Mouse (Mus musculus): Measurements from ENCODE around the gene Sbf1. TPM values are rescaled to one million over a fixed set of nuclear protein-coding genes. Genes with fewer than 3 reads are reported as not detected.

Sbf1 gene
- polyA plus RNA-seq (2014; fragmentation: Illumina TruSeq; extraction: RNeasy Lipid Tissue Mini Kit (QIAGEN cat#74804); ENCODE audit: low read depth, low replicate concordance), result 3.1 TPM

GRCm38 (mm10) chr15:89315190-89315731 is at the start of gene Sbf1:
Gene Sbf1 (minus strand): TSS chr15:89315311.

GRCm38 (mm10) chr15:89355241-89356187 is 40.4 kb upstream of the Sbf1 start, which contains the start of the genes Lmf2 and Ncaph2:
Gene Lmf2 (minus strand): TSS chr15:89355659.
Gene Ncaph2 (plus strand): TSS chr15:89355719.

GRCm38 (mm10) chr15:89334271-89334670 is 19.2 kb upstream of the Sbf1 start, which contains the start of gene Miox:
Gene Miox (plus strand): TSS chr15:89334398.

GRCm38 (mm10) chr15:89322670-89323522 is 7.8 kb upstream of the Sbf1 start, which contains the start of gene Adm2:
Gene Adm2 (plus strand): TSS chr15:89322720.

Other genes starting within 250 kb of the Sbf1 start
- 3.2 TPM for gene Trabd, start 240.2 kb downstream of the Sbf1 start, polyA plus RNA-seq (2014; fragmentation: Illumina TruSeq; extraction: RNeasy Lipid Tissue Mini Kit (QIAGEN cat#74804); ENCODE audit: low read depth, low replicate concordance)
- 5.4 TPM for gene Selenoo, start 226.2 kb downstream of the Sbf1 start, polyA plus RNA-seq (2014; fragmentation: Illumina TruSeq; extraction: RNeasy Lipid Tissue Mini Kit (QIAGEN cat#74804); ENCODE audit: low read depth, low replicate concordance)
- 1.6 TPM for gene Tubgcp6, start 192.2 kb downstream of the Sbf1 start, polyA plus RNA-seq (2014; fragmentation: Illumina TruSeq; extraction: RNeasy Lipid Tissue Mini Kit (QIAGEN cat#74804); ENCODE audit: low read depth, low replicate concordance)
- not detected for gene Hdac10, start 186.6 kb downstream of the Sbf1 start, polyA plus RNA-seq (2014; fragmentation: Illumina TruSeq; extraction: RNeasy Lipid Tissue Mini Kit (QIAGEN cat#74804); ENCODE audit: low read depth, low replicate concordance)
- gene Mapk12, start 174.6 kb downstream of the Sbf1 start, polyA plus RNA-seq (2014; fragmentation: Illumina TruSeq; extraction: RNeasy Lipid Tissue Mini Kit (QIAGEN cat#74804); ENCODE audit: low read depth, low replicate concordance), result 1.4 TPM
- gene Mapk11, start 165.7 kb downstream of the Sbf1 start, polyA plus RNA-seq (2014; fragmentation: Illumina TruSeq; extraction: RNeasy Lipid Tissue Mini Kit (QIAGEN cat#74804); ENCODE audit: low read depth, low replicate concordance), result 0.47 TPM
- 4.9 TPM for gene Plxnb2, start 134.5 kb downstream of the Sbf1 start, polyA plus RNA-seq (2014; fragmentation: Illumina TruSeq; extraction: RNeasy Lipid Tissue Mini Kit (QIAGEN cat#74804); ENCODE audit: low read depth, low replicate concordance)
- 0.29 TPM for gene Dennd6b, start 118.8 kb downstream of the Sbf1 start, polyA plus RNA-seq (2014; fragmentation: Illumina TruSeq; extraction: RNeasy Lipid Tissue Mini Kit (QIAGEN cat#74804); ENCODE audit: low read depth, low replicate concordance)
- 12.2 TPM for gene Ppp6r2, start 103.8 kb downstream of the Sbf1 start, polyA plus RNA-seq (2014; fragmentation: Illumina TruSeq; extraction: RNeasy Lipid Tissue Mini Kit (QIAGEN cat#74804); ENCODE audit: low read depth, low replicate concordance)
- gene Adm2, start 7.4 kb upstream of the Sbf1 start, polyA plus RNA-seq (2014; fragmentation: Illumina TruSeq; extraction: RNeasy Lipid Tissue Mini Kit (QIAGEN cat#74804); ENCODE audit: low read depth, low replicate concordance), result not detected
- not detected for gene Miox, start 19.1 kb upstream of the Sbf1 start, polyA plus RNA-seq (2014; fragmentation: Illumina TruSeq; extraction: RNeasy Lipid Tissue Mini Kit (QIAGEN cat#74804); ENCODE audit: low read depth, low replicate concordance)
- gene Lmf2, start 40.3 kb upstream of the Sbf1 start, polyA plus RNA-seq (2014; fragmentation: Illumina TruSeq; extraction: RNeasy Lipid Tissue Mini Kit (QIAGEN cat#74804); ENCODE audit: low read depth, low replicate concordance), result 3.0 TPM
- gene Ncaph2, start 40.4 kb upstream of the Sbf1 start, polyA plus RNA-seq (2014; fragmentation: Illumina TruSeq; extraction: RNeasy Lipid Tissue Mini Kit (QIAGEN cat#74804); ENCODE audit: low read depth, low replicate concordance), result 12.4 TPM
- gene Sco2, start 58.5 kb upstream of the Sbf1 start, polyA plus RNA-seq (2014; fragmentation: Illumina TruSeq; extraction: RNeasy Lipid Tissue Mini Kit (QIAGEN cat#74804); ENCODE audit: low read depth, low replicate concordance), result 0.52 TPM
- not detected for gene Tymp, start 61.7 kb upstream of the Sbf1 start, polyA plus RNA-seq (2014; fragmentation: Illumina TruSeq; extraction: RNeasy Lipid Tissue Mini Kit (QIAGEN cat#74804); ENCODE audit: low read depth, low replicate concordance)
- gene Odf3b, start 64.0 kb upstream of the Sbf1 start, polyA plus RNA-seq (2014; fragmentation: Illumina TruSeq; extraction: RNeasy Lipid Tissue Mini Kit (QIAGEN cat#74804); ENCODE audit: low read depth, low replicate concordance), result not detected
- not detected for gene Klhdc7b, start 69.6 kb upstream of the Sbf1 start, polyA plus RNA-seq (2014; fragmentation: Illumina TruSeq; extraction: RNeasy Lipid Tissue Mini Kit (QIAGEN cat#74804); ENCODE audit: low read depth, low replicate concordance)
- not detected for gene Syce3, start 95.2 kb upstream of the Sbf1 start, polyA plus RNA-seq (2014; fragmentation: Illumina TruSeq; extraction: RNeasy Lipid Tissue Mini Kit (QIAGEN cat#74804); ENCODE audit: low read depth, low replicate concordance)
- gene Cpt1b, start 110.6 kb upstream of the Sbf1 start, polyA plus RNA-seq (2014; fragmentation: Illumina TruSeq; extraction: RNeasy Lipid Tissue Mini Kit (QIAGEN cat#74804); ENCODE audit: low read depth, low replicate concordance), result 4.1 TPM
- gene C730034F03Rik, start 114.3 kb upstream of the Sbf1 start, polyA plus RNA-seq (2014; fragmentation: Illumina TruSeq; extraction: RNeasy Lipid Tissue Mini Kit (QIAGEN cat#74804); ENCODE audit: low read depth, low replicate concordance), result 0.47 TPM
- gene Gm44502, start 114.4 kb upstream of the Sbf1 start, polyA plus RNA-seq (2014; fragmentation: Illumina TruSeq; extraction: RNeasy Lipid Tissue Mini Kit (QIAGEN cat#74804); ENCODE audit: low read depth, low replicate concordance), result not detected
- 30.0 TPM for gene Chkb, start 114.6 kb upstream of the Sbf1 start, polyA plus RNA-seq (2014; fragmentation: Illumina TruSeq; extraction: RNeasy Lipid Tissue Mini Kit (QIAGEN cat#74804); ENCODE audit: low read depth, low replicate concordance)
- gene Mapk8ip2, start 138.6 kb upstream of the Sbf1 start, polyA plus RNA-seq (2014; fragmentation: Illumina TruSeq; extraction: RNeasy Lipid Tissue Mini Kit (QIAGEN cat#74804); ENCODE audit: low read depth, low replicate concordance), result 2.4 TPM
- 2.6 TPM for gene Arsa, start 162.1 kb upstream of the Sbf1 start, polyA plus RNA-seq (2014; fragmentation: Illumina TruSeq; extraction: RNeasy Lipid Tissue Mini Kit (QIAGEN cat#74804); ENCODE audit: low read depth, low replicate concordance)
- gene Shank3, start 184.3 kb upstream of the Sbf1 start, polyA plus RNA-seq (2014; fragmentation: Illumina TruSeq; extraction: RNeasy Lipid Tissue Mini Kit (QIAGEN cat#74804); ENCODE audit: low read depth, low replicate concordance), result 1.3 TPM

Measured in adrenal gland, adult 10 weeks (tissue).